Mouse (Mus musculus) heart, postnatal 25 days (tissue): ENCODE measurements around the gene Inppl1. TPM values are rescaled to one million over a fixed set of nuclear protein-coding genes. Genes with fewer than 3 reads are reported as not detected.
A peak's percentile ranks its signal among the peaks of the same experiment; 100 is the strongest.

ENCODE experiments used
- DNase-seq: peaks from one replicate; pipeline ENCODE4 v3.0.0; 2022; ENCODE audit warnings: low spot score
- intact Hi-C: fragments of 180-260 bp; cut with DNase I; formaldehyde crosslinking; loops from one replicate; pipeline ENCODE4 v1.15.1; 2025
- total RNA-seq, 2 experiments: library from RNA; stranded (reverse); gene quantifications; 2 replicates each; pipeline ENCODE4 v1.2.3; 2021

The Inppl1 gene
- 100 to 1,000 TPM; 145 to 148 TPM for total RNA-seq

- peak; percentile 89 for DNase-seq
- intact Hi-C loops, result loop anchor here (2.0 to 5.0 kb wide), 3 partner anchors 15 to 161 kb away; partner anchors contain the start of gene Tomt
These were observed at the start of gene Inppl1 for GRCm38 (mm10) chr7:101837606-101838471. Inppl1 (minus strand) TSS chr7:101838229.

DNA sequence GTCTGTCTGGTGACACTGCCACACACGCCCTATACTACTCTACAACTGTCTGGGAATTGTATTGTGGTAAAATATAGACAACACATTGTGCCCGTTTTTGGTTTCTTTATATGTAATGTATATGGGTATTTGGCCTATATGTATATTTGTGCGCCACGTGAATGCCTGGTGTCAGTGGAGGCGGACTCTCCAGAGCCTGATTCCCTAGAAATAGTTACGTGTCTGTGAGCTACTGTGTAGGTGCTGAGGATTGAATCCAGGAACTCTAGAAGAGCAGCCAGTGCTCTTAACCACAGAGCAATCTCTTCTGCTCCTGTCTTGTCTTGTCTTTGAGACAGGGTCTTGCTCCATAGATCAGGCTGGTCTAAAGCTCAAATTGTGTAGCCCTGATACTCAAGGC is 48.2 kb upstream of the Inppl1 start:
- DNase-seq, result no peak

DNA sequence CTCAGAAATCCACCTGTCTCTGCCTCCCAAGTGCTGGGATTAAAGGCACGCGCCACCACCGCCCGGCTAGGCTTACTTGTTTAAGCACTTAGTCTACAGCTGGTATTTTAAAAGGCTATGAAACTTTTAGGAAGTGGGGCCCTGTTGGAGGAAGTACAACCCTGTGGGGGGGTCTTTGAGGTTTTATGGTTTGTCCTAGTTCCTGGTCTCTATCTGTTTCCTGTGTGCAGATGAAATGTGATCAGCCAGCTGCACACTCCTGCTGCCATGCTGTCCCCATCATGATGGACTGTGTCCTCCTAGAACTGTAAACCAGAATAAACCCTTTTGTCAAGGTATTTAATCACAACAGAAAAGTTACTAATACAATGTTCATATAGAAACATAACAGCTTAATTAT is 46.1 kb upstream of the Inppl1 start:
- no peak for DNase-seq
- intact Hi-C loops, result no loop called here

More for the DNA sequence above, 48.2 kb upstream of the Inppl1 start:
- intact Hi-C loops, result no loop called here

GRCm38 (mm10) chr7:101882413-101883154 is 44.6 kb upstream of the Inppl1 start:
- no peak for DNase-seq

GRCm38 (mm10) chr7:101880855-101881254 is 42.8 kb upstream of the Inppl1 start:
- DNase-seq, result no peak
- intact Hi-C loops, result no loop called here

More at GRCm38 (mm10) chr7:101882413-101883154, 44.6 kb upstream of the Inppl1 start:
- intact Hi-C loops, result no loop called here

GRCm38 (mm10) chr7:101875978-101876377 is 37.9 kb upstream of the Inppl1 start:
- no peak for DNase-seq
- intact Hi-C loops, result no loop called here

DNA sequence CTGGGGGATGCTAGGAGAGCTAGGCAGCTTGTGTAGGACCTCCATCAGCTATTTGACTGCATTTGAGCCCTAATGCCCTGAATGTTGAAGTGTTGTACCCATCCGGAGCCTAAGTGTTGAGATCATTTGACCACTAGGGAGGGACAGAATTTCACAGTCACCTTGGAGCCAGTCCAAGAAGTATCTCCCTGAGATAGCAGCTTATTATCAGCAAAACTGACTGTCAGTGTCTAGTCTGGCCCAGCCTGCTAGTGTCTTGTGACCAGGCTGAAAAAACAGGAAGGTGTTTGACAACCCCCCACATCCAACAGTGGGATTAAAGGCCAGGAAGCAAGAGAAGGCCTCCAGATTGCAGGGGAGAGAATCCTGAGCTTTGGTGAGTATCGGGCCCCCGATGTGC is 33.3 kb upstream of the Inppl1 start:
- intact Hi-C loops, result no loop called here
- no peak for DNase-seq

- intact Hi-C loops, result no loop called here
- no peak for DNase-seq
These were observed 32.6 kb upstream of the Inppl1 start, which contains the start of gene Folr1 for GRCm38 (mm10) chr7:101870629-101871028. Folr1 (minus strand) TSS chr7:101870788.

DNA sequence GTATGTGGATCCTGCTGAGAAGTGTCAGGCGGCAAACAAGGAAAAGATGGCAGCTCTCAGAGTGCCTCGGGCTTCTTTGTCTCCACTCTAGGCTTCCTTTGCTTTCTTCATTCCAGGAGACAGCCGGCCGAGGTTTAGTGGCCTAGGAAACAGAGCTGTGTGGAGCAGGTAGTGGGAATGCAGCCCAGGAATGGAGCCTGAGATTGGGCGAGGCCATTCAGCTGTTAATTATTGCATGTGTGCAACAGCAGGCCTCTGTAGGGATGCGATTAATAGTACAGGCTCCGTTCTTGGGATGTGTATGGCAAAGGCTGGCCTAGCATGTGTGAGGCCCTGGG is 31.1 kb upstream of the Inppl1 start:
- no peak for DNase-seq
- intact Hi-C loops, result no loop called here

- no peak for DNase-seq
- intact Hi-C loops, result no loop called here
These were observed 30.5 kb upstream of the Inppl1 start for GRCm38 (mm10) chr7:101868241-101869162.

GRCm38 (mm10) chr7:101867482-101867881 is 29.5 kb upstream of the Inppl1 start:
- no peak for DNase-seq

DNA sequence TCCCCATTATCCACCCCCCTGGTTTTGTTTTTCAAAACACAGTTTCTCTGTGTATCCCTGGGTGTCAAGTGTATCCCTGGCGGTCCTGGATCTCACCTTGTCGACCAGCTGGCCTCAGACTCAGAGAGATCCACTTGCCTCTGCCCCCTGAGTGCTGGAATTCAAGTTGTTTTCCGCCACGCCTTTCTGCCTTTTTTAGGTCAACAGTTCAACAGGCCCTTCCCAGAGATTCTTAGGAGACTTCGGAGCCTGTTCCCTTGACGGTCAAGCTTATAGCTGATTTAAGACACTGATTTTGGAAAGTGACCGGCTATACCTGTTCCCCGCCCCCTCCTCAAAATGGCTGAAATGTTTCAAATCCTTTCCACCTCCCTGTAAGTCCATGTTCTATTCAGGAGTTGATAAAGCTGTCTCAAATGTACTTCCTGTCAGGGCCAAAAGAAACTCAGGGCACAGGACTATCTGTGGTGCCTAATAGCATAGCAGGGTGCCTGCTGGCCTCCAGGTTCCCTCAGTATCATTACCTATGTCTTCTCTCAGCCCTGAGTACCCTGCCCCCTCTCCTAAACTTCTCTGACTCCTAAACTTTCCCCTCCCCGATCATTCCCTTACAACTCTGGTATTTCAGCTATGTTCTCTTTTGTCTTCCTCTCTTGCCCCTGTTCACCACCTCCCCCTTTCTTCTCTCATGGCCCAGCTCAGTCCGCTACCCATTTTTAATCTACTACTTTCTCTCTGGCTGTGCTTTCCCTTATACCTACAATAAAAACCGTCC is 28.6 kb upstream of the Inppl1 start:
- intact Hi-C loops, result no loop called here
- no peak for DNase-seq

More at GRCm38 (mm10) chr7:101867482-101867881, 29.5 kb upstream of the Inppl1 start:
- intact Hi-C loops, result no loop called here

DNA sequence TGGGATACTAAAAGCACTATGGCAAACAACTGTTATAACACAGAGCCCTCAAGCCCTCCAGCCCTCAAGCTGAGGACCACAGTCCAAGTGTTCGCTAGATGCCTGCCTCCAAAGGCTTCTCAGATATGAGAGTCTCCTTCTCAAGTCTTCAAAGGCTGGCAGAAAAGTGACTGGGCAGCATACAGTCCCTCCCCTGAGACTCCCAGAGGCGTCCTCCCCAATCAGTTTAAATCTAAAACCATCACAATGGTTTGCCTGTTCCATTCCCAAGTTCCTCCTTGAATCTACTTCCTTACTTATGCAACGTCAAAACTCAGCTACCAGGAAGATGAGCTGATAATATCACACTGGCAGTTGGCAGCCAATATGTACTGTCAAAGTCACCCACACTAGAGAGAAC is 25.4 kb upstream of the Inppl1 start, which contains the start of gene Anapc15:
Anapc15 (plus strand) TSS at position 301 of the 400 bp plus-strand sequence.
- intact Hi-C loops, result no loop called here
- DNase-seq, result no peak

DNA sequence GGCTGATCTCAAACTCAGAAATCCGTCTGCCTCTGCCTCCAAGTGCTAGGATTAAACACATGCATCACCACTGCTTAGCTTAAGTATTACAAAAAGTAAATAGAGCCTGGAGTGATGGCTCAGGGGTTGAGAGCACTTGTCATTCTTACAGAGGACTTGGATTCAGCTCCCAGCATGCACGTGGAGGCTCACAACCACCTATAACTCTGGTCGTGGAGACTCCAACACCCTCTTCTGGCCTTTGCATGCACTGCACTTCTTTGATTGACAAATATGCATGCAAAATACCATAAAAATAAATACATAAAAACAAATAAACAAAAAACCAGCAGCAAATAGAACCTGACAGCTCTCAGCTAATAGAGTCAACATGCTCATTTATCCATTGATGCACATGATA is 24.3 kb upstream of the Inppl1 start:
- intact Hi-C loops, result no loop called here
- DNase-seq, result no peak

GRCm38 (mm10) chr7:101860978-101861377 is 22.9 kb upstream of the Inppl1 start:
- DNase-seq, result no peak
- intact Hi-C loops, result no loop called here

DNA sequence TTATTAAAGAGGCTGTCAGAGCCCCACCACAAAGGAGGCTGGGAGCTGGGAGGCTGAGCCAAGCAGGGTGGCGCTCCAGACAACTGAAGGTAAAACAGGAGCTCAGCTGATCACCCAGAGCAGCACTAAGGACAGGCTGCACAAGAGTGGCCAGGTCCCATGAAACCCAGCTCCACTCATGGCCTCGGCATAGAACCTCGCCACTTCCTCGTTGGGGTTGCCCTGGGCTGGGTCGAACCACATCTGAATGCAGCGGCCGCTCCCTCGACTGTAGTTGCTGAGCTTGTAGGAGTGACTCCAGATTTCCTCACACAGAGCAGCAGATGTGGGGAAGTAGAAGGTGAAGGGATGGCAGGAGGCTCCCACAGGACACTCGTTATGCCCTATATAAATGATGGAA is 20.3 kb upstream of the Inppl1 start:
- intact Hi-C loops, result no loop called here
- DNase-seq, result no peak

DNA sequence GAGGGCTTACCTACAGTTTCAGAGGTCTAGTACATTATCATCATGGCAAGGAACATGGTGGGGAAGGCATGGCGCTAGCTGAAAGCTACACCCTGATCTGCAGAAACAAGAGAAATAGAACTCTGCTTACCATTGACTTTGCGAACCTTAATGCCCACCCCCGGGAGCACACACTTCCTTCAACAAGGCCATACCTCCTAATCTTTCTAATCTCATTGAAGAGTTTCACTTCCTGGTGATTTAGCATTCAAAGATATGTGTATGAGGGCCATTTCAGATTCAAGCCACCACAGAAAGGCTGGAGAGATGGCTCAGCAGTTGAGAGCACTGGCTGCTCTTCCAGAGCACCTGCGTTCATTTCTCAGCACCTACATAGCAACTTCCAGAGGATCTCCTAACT is 19.1 kb upstream of the Inppl1 start, which contains the start of gene Folr2:
Folr2 (minus strand) TSS at position 101 of the 400 bp plus-strand sequence.
- no peak for DNase-seq
- intact Hi-C loops, result no loop called here

GRCm38 (mm10) chr7:101853816-101854215 is 15.8 kb upstream of the Inppl1 start:
- DNase-seq, result no peak
- intact Hi-C loops, result no loop called here

DNA sequence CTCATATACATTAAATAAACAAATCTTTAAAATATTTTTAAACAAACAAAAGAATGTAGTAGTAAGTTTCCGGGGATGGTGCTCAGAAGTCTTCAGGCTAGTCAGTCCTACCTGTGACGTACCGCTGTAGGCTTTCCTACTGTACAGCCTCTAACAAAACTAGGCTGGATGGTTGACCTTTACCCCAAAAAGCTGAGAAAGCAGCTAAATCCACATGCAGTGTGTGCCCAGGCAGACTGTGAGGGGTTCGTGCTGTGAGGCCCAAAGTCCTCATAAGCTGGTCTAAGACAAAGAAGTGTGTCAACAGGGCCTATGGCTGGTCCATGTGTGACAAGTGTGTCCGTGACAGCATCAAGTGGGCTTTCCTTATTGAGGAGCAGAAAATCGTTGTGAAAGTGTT is 14.8 kb upstream of the Inppl1 start:
- intact Hi-C loops, result no loop called here
- DNase-seq, result no peak
